Mouse (Mus musculus) olfactory bulb, adult 2 months (tissue): Measurements from ENCODE around the gene Gcc1. TPM values are rescaled to one million over a fixed set of nuclear protein-coding genes. Genes with fewer than 3 reads are reported as not detected.

Source experiments
- H3K27ac ChIP-seq: fragments of 200-500 bp; 2 replicates; pipeline ENCODE4 v1.5.1; 2012; ENCODE audit warnings: low read depth, low read length; ENCODE audit not compliant: insufficient read depth
- H3K4me1 ChIP-seq: fragments of 200-500 bp; 2 replicates; pipeline ENCODE4 v1.6.1; 2012; ENCODE audit warnings: low read length; ENCODE audit not compliant: control insufficient read depth, insufficient read depth
- H3K4me3 ChIP-seq: fragments of 200-500 bp; 2 replicates; pipeline ENCODE4 v1.5.1; 2012; ENCODE audit warnings: mild to moderate bottlenecking, low read depth, low read length, moderate library complexity; ENCODE audit not compliant: insufficient read depth
- CTCF ChIP-seq: fragments of 200-500 bp; IDR thresholded peaks from 2 replicates; pipeline ENCODE4 v1.5.1; 2012; ENCODE audit warnings: low read depth, mild to moderate bottlenecking, low read length, moderate library complexity; ENCODE audit not compliant: insufficient read depth
- POLR2A ChIP-seq: fragments of 200-500 bp; IDR thresholded peaks from 2 replicates; pipeline ENCODE4 v1.6.1; 2012; ENCODE audit warnings: mild to moderate bottlenecking, low read depth, low read length, moderate library complexity; ENCODE audit not compliant: insufficient read depth
- WGBS: fragments of 180-500 bp; shearing (Covaris S2); methylation state at CpG from one replicate; pipeline ENCODE4 v1.1.7; 2018; 5-methylcytosine and 5-hydroxymethylcytosine counted together
- polyA plus RNA-seq: library from polyadenylated mRNA; stranded (reverse); fragments of >200 nt; gene quantifications from 2 replicates; pipeline ENCODE4 v1.2.4, GENCODE M21; 2012; ENCODE audit warnings: low replicate concordance; ENCODE audit not compliant: missing spikeins, insufficient read depth, insufficient read length

Gcc1 gene
- polyA plus RNA-seq, 1 experiment = not detected

- Histone ChIP-seq H3K27ac (no peak overlapping the region), H3K4me1 (no peaks in the 10 kb centered on the region), H3K4me3 (no peak overlapping the region)
- TF ChIP-seq POLR2A (no peak), CTCF (no peak)
- under 1% methylated on average over 12 of the region's 12 CpGs for WGBS
Measured at GRCm38 (mm10) chr6:28450977-28451376, 22.8 kb upstream of the Gcc1 start.

GRCm38 (mm10) chr6:28450481-28450880, 22.3 kb upstream of the Gcc1 start:
- no peak overlapping the region for H3K4me3 ChIP-seq
- no peak overlapping the region for H3K27ac ChIP-seq
- no peak for TF ChIP-seq POLR2A
- no peak for TF ChIP-seq CTCF
- 20% methylated on average over 5 of the region's 5 CpGs for WGBS
- H3K4me1 ChIP-seq = no peaks in the 10 kb centered on the region

DNA sequence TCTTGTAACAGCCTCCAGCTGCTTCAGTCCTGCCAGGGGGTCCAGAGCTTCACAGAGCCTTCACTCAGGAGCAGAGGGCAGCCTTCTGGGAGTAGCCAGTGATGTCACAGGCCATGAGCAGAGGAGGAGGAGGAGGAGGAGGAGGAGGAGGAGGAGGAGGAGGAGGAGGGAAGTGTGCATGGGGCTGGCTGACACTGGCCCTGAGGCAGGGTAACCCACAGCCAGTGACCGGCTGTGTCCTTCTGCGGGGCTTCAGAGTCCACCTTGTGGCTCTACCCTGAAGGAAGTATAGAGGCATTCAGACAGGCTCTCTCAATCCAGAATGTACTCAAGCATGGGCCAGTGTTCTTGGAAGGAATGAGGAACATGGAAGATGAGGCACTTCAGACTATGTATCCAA, 21.1 kb upstream of the Gcc1 start, which contains the start of gene Pax4:
Gene Pax4, minus strand, starts transcription at position 101 of the 400 bp plus-strand sequence.
- Histone ChIP-seq H3K4me1 (no peaks in the 10 kb centered on the region), H3K4me3 (no peak within 1 kb of the TSS), H3K27ac (no peak within 1 kb of the TSS)
- WGBS = 83% methylated on average over 2 of the region's 2 CpGs
- TF ChIP-seq POLR2A = no peak

GRCm38 (mm10) chr6:28447937-28448336, 19.7 kb upstream of the Gcc1 start:
- Histone ChIP-seq H3K27ac (no peak overlapping the region), H3K4me1 (no peaks in the 10 kb centered on the region), H3K4me3 (no peak overlapping the region)
- 26% methylated on average over 7 of the region's 7 CpGs for WGBS
- no peak for TF ChIP-seq CTCF
- no peak for TF ChIP-seq POLR2A

GRCm38 (mm10) chr6:28431538-28431855, 3.3 kb upstream of the Gcc1 start:
- WGBS = 86% methylated on average over 6 of the region's 6 CpGs
- H3K4me1 ChIP-seq = no peaks in the 10 kb centered on the region
- no peak for TF ChIP-seq CTCF
- no peak for TF ChIP-seq POLR2A
- H3K4me3 ChIP-seq = no peak overlapping the region
- H3K27ac ChIP-seq = no peak overlapping the region

- H3K4me3 ChIP-seq = no peak overlapping the region
- no peak overlapping the region for H3K27ac ChIP-seq
- H3K4me1 ChIP-seq = no peaks in the 10 kb centered on the region
- 81% methylated on average over 10 of the region's 10 CpGs for WGBS
- TF ChIP-seq POLR2A (no peak), CTCF (no peak)
Measured at GRCm38 (mm10) chr6:28430795-28431537, 2.8 kb upstream of the Gcc1 start.

DNA sequence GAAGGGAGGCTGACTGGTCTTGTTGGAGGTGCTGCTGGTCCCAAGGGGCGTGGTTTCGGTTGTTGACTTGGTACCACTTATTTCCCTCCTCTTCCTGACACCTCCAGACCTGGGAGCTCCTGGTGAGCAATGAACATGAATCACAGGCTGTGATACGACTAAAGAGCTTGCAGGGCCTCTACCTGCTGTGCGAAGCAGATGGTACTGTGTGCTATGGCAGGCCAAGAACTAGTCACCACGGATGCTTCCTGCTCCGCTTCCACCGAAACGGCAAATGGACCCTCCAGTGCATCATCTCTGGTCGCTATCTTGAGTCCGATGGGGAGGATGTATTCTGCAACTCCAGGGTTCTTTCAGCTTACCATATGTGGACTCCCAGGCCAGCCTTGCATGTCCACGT, 1.7 kb upstream of the Gcc1 start:
- 90% methylated on average over 11 of the region's 11 CpGs for WGBS
- no peak overlapping the region for H3K4me3 ChIP-seq
- no peak for TF ChIP-seq CTCF
- TF ChIP-seq POLR2A = no peak
- peaks cover 6% of the 10 kb centered on the region for H3K4me1 ChIP-seq
- no peak overlapping the region for H3K27ac ChIP-seq

DNA sequence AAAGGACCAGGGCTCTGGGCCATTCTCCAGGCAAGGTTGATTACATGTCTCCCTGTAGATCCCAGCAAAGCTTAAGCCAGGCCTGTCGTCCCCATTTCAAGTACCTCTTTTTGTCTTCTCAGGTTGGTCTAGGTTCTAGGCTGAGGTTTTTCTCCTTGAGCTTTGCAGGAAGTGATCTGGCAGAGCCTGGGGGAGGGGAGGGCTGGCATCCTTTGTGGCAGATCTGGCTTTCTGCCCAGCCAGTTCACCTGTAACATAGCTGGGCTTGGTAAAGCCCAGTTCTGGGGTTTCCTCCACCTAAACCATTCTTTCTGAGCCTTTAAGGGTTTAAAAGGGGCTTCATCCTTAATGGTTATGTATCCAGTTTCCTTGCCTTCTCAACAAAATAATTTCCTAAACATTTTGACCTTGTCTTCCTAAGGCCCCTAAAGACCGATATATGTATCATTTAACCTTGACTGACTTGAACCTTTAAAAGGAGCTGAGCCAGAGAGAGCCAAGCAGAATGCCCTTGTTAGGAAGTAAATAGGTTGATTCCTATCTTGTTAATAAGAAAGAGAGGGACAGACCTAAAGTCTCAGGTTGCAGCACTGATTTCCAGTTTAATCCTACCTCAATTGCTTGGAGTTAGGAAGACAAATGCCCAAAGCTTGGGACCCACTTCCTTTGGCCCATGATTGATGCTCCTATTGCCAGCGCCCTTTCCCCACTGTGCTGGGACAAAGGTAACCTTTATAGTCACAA, 922 bp downstream of the Gcc1 start, which contains the start of gene Fscn3:
Gene Fscn3, plus strand, starts transcription at position 694 of the 744 bp plus-strand sequence.
- TF ChIP-seq POLR2A (no peak), CTCF (no peak)
- Histone ChIP-seq H3K4me3 (no peak within 1 kb of the TSS), H3K4me1 (peaks cover 14% of the 10 kb centered on the region), H3K27ac (no peak within 1 kb of the TSS)
- 79% methylated on average over 3 of the region's 3 CpGs for WGBS

DNA sequence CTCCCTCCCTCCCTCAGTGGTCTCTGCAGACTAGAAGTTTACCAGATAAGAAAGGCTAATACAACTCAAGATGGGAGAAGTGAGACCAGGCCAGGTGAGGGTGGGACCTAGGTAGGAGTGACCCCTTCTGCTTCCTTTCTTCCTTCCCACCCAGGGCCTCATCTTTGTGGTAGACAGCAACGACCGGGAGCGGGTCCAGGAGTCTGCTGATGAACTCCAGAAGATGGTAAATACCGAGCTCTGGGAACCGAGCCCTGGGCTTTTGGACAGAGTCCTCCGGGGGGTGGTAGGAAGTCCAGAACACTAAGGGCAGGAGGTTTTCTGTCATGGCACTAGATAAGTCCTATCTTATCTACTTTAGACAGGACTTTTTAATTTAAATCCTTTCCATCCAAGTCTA, 3.2 kb downstream of the Gcc1 start:
- H3K4me3 ChIP-seq = no peak overlapping the region
- H3K4me1 ChIP-seq = peaks cover 23% of the 10 kb centered on the region
- no peak overlapping the region for H3K27ac ChIP-seq
- 64% methylated on average over 6 of the region's 6 CpGs for WGBS
- TF ChIP-seq CTCF = no peak
